Mouse (Mus musculus) midbrain, embryonic 11.5 days (tissue): ENCODE data around the gene Marveld3. TPM values are rescaled to one million over a fixed set of nuclear protein-coding genes. Genes with fewer than 3 reads are reported as not detected.

Source experiments
- ATAC-seq: fragments of 200-750 bp; cut with Nextera tagmentation; 2 replicates; pipeline ENCODE4 v1.8.0; 2017; ENCODE audit warnings: moderate TSS enrichment, moderate library complexity; ENCODE audit not compliant: low FRiP score
- DNase-seq: peaks from one replicate; pipeline ENCODE4 v3.0.0; 2015; ENCODE audit warnings: low spot score; ENCODE audit errors: missing footprints
- H3K27ac ChIP-seq: fragments of 300-500 bp; sonication (generic); 2 replicates; pipeline ENCODE4 v1.5.1; 2014; ENCODE audit warnings: low read depth, low read length
- H3K27me3 ChIP-seq: fragments of 300-500 bp; sonication (generic); 2 replicates; pipeline ENCODE4 v1.6.1; 2014; ENCODE audit warnings: mild to moderate bottlenecking, low read length, moderate library complexity, mixed read lengths; ENCODE audit not compliant: control insufficient read depth, insufficient read depth
- H3K36me3 ChIP-seq: fragments of 300-500 bp; sonication (generic); 2 replicates; pipeline ENCODE4 v1.6.1; 2014; ENCODE audit warnings: mild to moderate bottlenecking, low read length, moderate library complexity, mixed read lengths; ENCODE audit not compliant: control insufficient read depth, insufficient read depth
- H3K4me1 ChIP-seq: fragments of 300-500 bp; sonication (generic); 2 replicates; pipeline ENCODE4 v1.6.1; 2014; ENCODE audit warnings: low read length; ENCODE audit not compliant: control insufficient read depth, insufficient read depth
- H3K4me2 ChIP-seq: fragments of 300-500 bp; sonication (generic); 2 replicates; pipeline ENCODE4 v1.6.1; 2014; ENCODE audit warnings: mild to moderate bottlenecking, moderate library complexity
- H3K4me3 ChIP-seq: fragments of 300-500 bp; sonication (generic); 2 replicates; pipeline ENCODE4 v1.5.1; 2014; ENCODE audit warnings: low read depth, low read length
- H3K9ac ChIP-seq: fragments of 300-500 bp; sonication (generic); 2 replicates; pipeline ENCODE4 v1.6.1; 2014; ENCODE audit warnings: low read length
- H3K9me3 ChIP-seq: fragments of 300-500 bp; sonication (generic); 2 replicates; pipeline ENCODE4 v1.6.1; 2016; ENCODE audit warnings: low read length; ENCODE audit not compliant: control insufficient read depth
- WGBS: fragments of 180-500 bp; shearing (Covaris S2); extraction: QIAGEN DNeasy Blood & Tissue Kit; methylation state at CpG from one replicate; pipeline ENCODE4 v1.1.7; 2014; 5-methylcytosine and 5-hydroxymethylcytosine counted together
- polyA plus RNA-seq: library from polyadenylated mRNA; unstranded; fragments of >200 nt; fragmentation: Nextera tagmentation; extraction: Ambion mirVana; gene quantifications from 2 replicates; pipeline ENCODE4 v1.2.1, GENCODE M21; 2014

The Marveld3 gene
- polyA plus RNA-seq, 1 experiment from 2014 or later: 0.37 TPM

- DNase-seq (no peak), ATAC-seq (no peak)
- Histone ChIP-seq H3K9me3 (no peaks in the 10 kb centered on the region), H3K36me3 (peaks cover 9% of the 10 kb centered on the region), H3K4me2 (no peak overlapping the region), H3K9ac (no peak overlapping the region), H3K27ac (no peak overlapping the region), H3K4me1 (no peaks in the 10 kb centered on the region), H3K27me3 (no peaks in the 10 kb centered on the region), H3K4me3 (no peak overlapping the region)
- 95% methylated on average over 2 of the region's 2 CpGs for WGBS
Measured at GRCm38 (mm10) chr8:109941606-109942360, 20.2 kb downstream of the Marveld3 start.

- H3K9me3 ChIP-seq: no peaks in the 10 kb centered on the region
- H3K27ac ChIP-seq: no peak overlapping the region
- 89% methylated on average over 8 of the region's 8 CpGs for WGBS
- H3K36me3 ChIP-seq: 0 out of 2 replicates have a peak, but pooled peaks cover 6% of the 10 kb centered on the region
- no peak overlapping the region for H3K4me3 ChIP-seq
- ATAC-seq (no peak), DNase-seq (no peak)
- H3K9ac ChIP-seq: no peak overlapping the region
- H3K4me1 ChIP-seq: no peaks in the 10 kb centered on the region
- H3K27me3 ChIP-seq: no peaks in the 10 kb centered on the region
- H3K4me2 ChIP-seq: no peak overlapping the region
Measured at GRCm38 (mm10) chr8:109920406-109921390, 41.3 kb downstream of the Marveld3 start.

DNA sequence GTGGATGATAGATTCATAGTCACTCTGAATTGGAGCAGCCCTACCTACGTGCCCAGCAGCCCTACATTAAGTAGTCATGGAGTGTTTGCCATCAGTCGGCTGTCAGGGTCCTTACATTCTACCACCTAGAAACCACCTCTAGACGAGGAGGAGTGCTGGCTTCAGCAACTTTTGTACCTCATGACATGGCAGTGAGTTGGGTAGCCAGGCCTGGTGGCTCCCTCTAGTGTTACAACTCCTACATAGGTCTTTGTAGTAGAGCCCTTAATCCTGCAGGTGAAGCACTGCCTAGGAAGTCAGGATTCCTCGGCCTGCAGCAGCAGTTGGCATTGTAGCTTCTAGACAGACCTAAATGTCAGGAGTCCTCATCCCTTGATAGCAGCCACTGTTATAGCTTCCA is 44.7 kb downstream of the Marveld3 start:
- no peak overlapping the region for H3K27ac ChIP-seq
- no peak for ATAC-seq
- WGBS: 54% methylated on average over 4 of the region's 4 CpGs
- no peaks in the 10 kb centered on the region for H3K9me3 ChIP-seq
- no peak for DNase-seq
- H3K9ac ChIP-seq: no peak overlapping the region
- H3K4me3 ChIP-seq: no peak overlapping the region
- no peak overlapping the region for H3K4me2 ChIP-seq
- no peaks in the 10 kb centered on the region for H3K27me3 ChIP-seq
- no peaks in the 10 kb centered on the region for H3K36me3 ChIP-seq
- H3K4me1 ChIP-seq: no peaks in the 10 kb centered on the region

GRCm38 (mm10) chr8:109907376-109907775 is 54.6 kb downstream of the Marveld3 start:
- no peaks in the 10 kb centered on the region for H3K9me3 ChIP-seq
- ATAC-seq (no peak), DNase-seq (no peak)
- H3K9ac ChIP-seq: no peak overlapping the region
- WGBS: 95% methylated on average over 4 of the region's 4 CpGs
- no peaks in the 10 kb centered on the region for H3K4me1 ChIP-seq
- H3K27ac ChIP-seq: no peak overlapping the region
- H3K4me3 ChIP-seq: no peak overlapping the region
- H3K4me2 ChIP-seq: no peak overlapping the region
- no peaks in the 10 kb centered on the region for H3K27me3 ChIP-seq
- H3K36me3 ChIP-seq: peaks cover 3% of the 10 kb centered on the region; the same call in 1 of the 2 replicates

DNA sequence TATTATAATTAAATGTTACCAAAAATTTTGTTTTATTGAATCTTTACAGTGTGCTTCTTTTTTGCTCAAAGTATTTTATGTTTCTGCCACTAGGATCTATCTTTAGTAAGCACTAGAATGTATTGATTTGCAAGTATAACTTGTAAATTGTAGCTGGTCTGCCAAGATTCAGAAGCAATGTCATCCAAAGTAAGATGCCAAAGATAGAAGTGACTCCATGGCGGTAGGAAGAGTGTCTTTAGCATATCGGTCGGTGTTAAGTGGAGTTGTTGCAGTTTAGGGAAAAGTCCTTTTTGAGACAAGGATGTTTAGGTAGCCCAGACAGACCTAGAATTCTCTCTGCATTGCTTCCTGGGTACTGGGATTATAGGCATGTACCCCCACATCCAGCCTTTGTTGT is 55.1 kb downstream of the Marveld3 start:
- WGBS: 96% methylated on average over 3 of the region's 3 CpGs
- Histone ChIP-seq H3K4me3 (no peak overlapping the region), H3K4me1 (no peaks in the 10 kb centered on the region), H3K36me3 (peaks cover 3% of the 10 kb centered on the region; the same call in 1 of the 2 replicates), H3K27ac (no peak overlapping the region), H3K9ac (no peak overlapping the region), H3K27me3 (no peaks in the 10 kb centered on the region), H3K4me2 (no peak overlapping the region), H3K9me3 (no peaks in the 10 kb centered on the region)
- DNase-seq (no peak), ATAC-seq (no peak)

DNA sequence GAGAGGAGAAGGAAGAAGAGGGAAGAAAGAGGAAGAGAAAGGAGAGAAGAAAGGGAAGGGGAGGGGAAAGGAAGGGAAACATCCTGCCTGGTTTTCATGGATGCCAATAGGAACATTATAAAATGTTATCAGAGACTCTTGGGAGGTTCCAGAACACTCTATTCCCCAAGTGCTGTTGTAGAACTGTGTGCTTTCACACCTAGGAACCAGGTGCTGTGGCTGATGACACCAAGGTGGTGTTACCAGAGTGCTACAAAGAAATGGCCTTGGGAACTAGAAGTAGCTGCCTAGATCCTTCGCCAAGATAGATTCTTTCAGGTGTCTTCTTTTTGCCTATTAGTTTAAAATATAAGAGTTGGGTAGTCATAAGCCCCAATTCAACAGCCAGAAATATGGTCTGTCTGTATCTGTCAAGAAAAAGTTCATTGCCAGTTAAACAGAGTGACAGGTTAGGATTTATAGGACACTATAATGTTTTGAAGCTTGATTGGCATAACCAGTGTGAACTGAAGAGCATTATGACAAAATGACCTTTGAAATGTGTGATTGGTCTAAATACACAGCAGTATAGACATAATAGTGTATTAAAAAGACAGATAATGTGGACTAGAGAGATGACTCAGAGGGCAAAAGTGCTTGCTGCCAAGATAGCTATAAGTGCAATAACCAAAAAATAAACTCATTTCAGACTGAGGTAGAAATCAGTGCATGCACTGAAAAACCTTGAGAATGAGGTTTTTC is 56.9 kb downstream of the Marveld3 start:
- no peak overlapping the region for H3K9ac ChIP-seq

GRCm38 (mm10) chr8:109903909-109904469 is 58.0 kb downstream of the Marveld3 start:
- H3K4me2 ChIP-seq: no peak overlapping the region
- ATAC-seq: no peak
- 92% methylated on average over 10 of the region's 10 CpGs for WGBS
- no peaks in the 10 kb centered on the region for H3K27me3 ChIP-seq
- H3K4me3 ChIP-seq: no peak overlapping the region
- no peaks in the 10 kb centered on the region for H3K9me3 ChIP-seq
- H3K36me3 ChIP-seq: peaks cover 3% of the 10 kb centered on the region; the same call in 1 of the 2 replicates
- no peak for DNase-seq
- no peaks in the 10 kb centered on the region for H3K4me1 ChIP-seq
- H3K27ac ChIP-seq: no peak overlapping the region
- H3K9ac ChIP-seq: no peak overlapping the region

More for the DNA sequence above, 56.9 kb downstream of the Marveld3 start:
- Histone ChIP-seq H3K36me3 (peaks cover 6% of the 10 kb centered on the region; the same call in 1 of the 2 replicates), H3K27me3 (no peaks in the 10 kb centered on the region), H3K4me1 (no peaks in the 10 kb centered on the region), H3K4me2 (no peak overlapping the region), H3K27ac (no peak overlapping the region), H3K4me3 (no peak overlapping the region), H3K9me3 (no peaks in the 10 kb centered on the region)
- DNase-seq: no peak
- WGBS: 92% methylated on average over 1 of the region's 1 CpGs
- ATAC-seq: no peak

DNA sequence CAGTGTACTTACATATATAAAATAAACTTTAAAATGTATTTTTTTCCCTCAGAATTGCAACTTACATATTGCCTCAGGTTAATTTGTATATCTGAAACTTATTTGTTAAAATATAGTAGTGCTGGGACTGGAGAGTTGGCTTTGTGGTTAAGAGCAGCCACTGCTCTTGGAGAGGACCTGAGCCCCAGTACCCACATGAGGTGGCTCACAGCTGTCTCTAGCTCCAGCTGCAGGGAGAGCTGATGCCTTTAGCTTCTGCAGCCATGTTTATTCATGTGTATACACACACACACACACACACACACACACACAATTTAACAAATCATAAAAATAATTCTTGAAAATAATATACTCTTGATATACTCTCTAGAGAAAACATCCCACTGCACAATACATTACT is 59.6 kb downstream of the Marveld3 start:
- H3K27ac ChIP-seq: no peak overlapping the region
- no peaks in the 10 kb centered on the region for H3K27me3 ChIP-seq
- ATAC-seq (no peak), DNase-seq (no peak)
- H3K9ac ChIP-seq: no peak overlapping the region
- no peak overlapping the region for H3K4me3 ChIP-seq
- no peaks in the 10 kb centered on the region for H3K4me1 ChIP-seq
- no peaks in the 10 kb centered on the region for H3K9me3 ChIP-seq
- H3K36me3 ChIP-seq: peaks cover 3% of the 10 kb centered on the region; the same call in 1 of the 2 replicates
- no peak overlapping the region for H3K4me2 ChIP-seq
